Mouse (Mus musculus) hindbrain, embryonic 12.5 days (tissue): ENCODE results near the gene Pde2a. TPM values are rescaled to one million over a fixed set of nuclear protein-coding genes. Genes with fewer than 3 reads are reported as not detected.

ENCODE experiments used
- ATAC-seq: fragments of 200-750 bp; cut with Nextera tagmentation; 2 replicates; pipeline ENCODE4 v1.8.0; 2017; ENCODE audit warnings: moderate TSS enrichment; ENCODE audit not compliant: low FRiP score
- H3K27ac ChIP-seq: fragments of 300-500 bp; sonication (generic); 2 replicates; pipeline ENCODE4 v1.5.1; 2016; ENCODE audit warnings: mild to moderate bottlenecking
- H3K27me3 ChIP-seq: fragments of 300-500 bp; sonication (generic); 2 replicates; pipeline ENCODE4 v1.6.1; 2016; ENCODE audit warnings: mild to moderate bottlenecking
- H3K36me3 ChIP-seq: fragments of 300-500 bp; sonication (generic); 2 replicates; pipeline ENCODE4 v1.6.1; 2016; ENCODE audit warnings: mild to moderate bottlenecking
- H3K4me1 ChIP-seq: fragments of 300-500 bp; sonication (generic); 2 replicates; pipeline ENCODE4 v1.6.1; 2016
- H3K4me2 ChIP-seq: fragments of 300-500 bp; sonication (generic); replicated peaks from 2 replicates; pipeline ENCODE4 v1.6.1; 2016; ENCODE audit warnings: mild to moderate bottlenecking
- H3K4me3 ChIP-seq: fragments of 300-500 bp; sonication (generic); 2 replicates; pipeline ENCODE4 v1.5.1; 2016; ENCODE audit warnings: mild to moderate bottlenecking
- H3K9ac ChIP-seq: fragments of 300-500 bp; sonication (generic); 2 replicates; pipeline ENCODE4 v1.6.1; 2016; ENCODE audit warnings: mild to moderate bottlenecking, moderate library complexity
- H3K9me3 ChIP-seq: fragments of 300-500 bp; sonication (generic); replicated peaks from 2 replicates; pipeline ENCODE4 v1.6.1; 2016; ENCODE audit warnings: mild to moderate bottlenecking
- WGBS: fragments of 180-500 bp; shearing (Covaris S2); methylation state at CpG from one replicate; pipeline ENCODE4 v1.1.7; 2016; 5-methylcytosine and 5-hydroxymethylcytosine counted together
- polyA plus RNA-seq: library from polyadenylated mRNA; unstranded; fragments of >200 nt; fragmentation: Nextera tagmentation; extraction: Ambion mirVana; gene quantifications from 2 replicates; pipeline ENCODE4 v1.2.1, GENCODE M21; 2016

Pde2a gene
- polyA plus RNA-seq, 1 experiment from 2014 or later = 26.9 TPM

DNA sequence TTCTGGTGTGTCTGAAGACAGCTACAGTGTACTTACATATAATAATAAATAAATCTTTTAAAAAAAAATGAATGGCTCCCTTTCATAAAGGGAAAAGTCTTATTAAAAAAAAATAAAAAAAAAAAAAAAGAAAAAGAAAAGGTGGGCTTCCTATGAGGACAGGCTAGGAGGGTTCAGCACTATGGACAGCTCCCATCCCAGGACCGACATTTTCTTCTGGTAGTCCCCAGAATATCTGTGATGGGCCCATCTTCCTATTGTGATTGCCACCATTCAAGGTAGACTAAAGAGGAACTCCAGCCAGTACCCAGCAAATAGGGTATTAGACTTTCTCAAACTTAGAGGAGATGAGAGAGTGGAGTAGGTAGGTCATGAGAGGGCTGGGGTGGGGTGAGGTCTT lies 16.4 kb downstream of the Pde2a start:
- H3K9me3 ChIP-seq = no peaks in the 10 kb centered on the region
- peaks cover 6% of the 10 kb centered on the region; the same call in 1 of the 2 replicates for H3K4me1 ChIP-seq
- WGBS = 12% methylated on average over 1 of the region's 1 CpGs
- H3K4me2 ChIP-seq = no peak overlapping the region
- H3K36me3 ChIP-seq = no peaks in the 10 kb centered on the region
- ATAC-seq = no peak
- H3K27ac ChIP-seq = no peak overlapping the region
- no peak overlapping the region for H3K9ac ChIP-seq
- no peak overlapping the region for H3K4me3 ChIP-seq
- no peaks in the 10 kb centered on the region for H3K27me3 ChIP-seq

- Histone ChIP-seq H3K4me1 (peaks cover 10% of the 10 kb centered on the region; the same call in 1 of the 2 replicates), H3K9me3 (no peaks in the 10 kb centered on the region), H3K27ac (no peak overlapping the region), H3K27me3 (no peaks in the 10 kb centered on the region; the same call in 1 of the 2 replicates), H3K4me2 (no peak overlapping the region), H3K4me3 (no peak overlapping the region), H3K36me3 (no peaks in the 10 kb centered on the region), H3K9ac (no peak overlapping the region)
- 62% methylated on average over 10 of the region's 10 CpGs for WGBS
- no peak for ATAC-seq
Measured at GRCm38 (mm10) chr7:101443093-101443492, 21.6 kb downstream of the Pde2a start.

GRCm38 (mm10) chr7:101444211-101444610 lies 22.7 kb downstream of the Pde2a start:
- ATAC-seq = no peak
- WGBS = 82% methylated on average over 4 of the region's 4 CpGs
- H3K9ac ChIP-seq = no peak overlapping the region

DNA sequence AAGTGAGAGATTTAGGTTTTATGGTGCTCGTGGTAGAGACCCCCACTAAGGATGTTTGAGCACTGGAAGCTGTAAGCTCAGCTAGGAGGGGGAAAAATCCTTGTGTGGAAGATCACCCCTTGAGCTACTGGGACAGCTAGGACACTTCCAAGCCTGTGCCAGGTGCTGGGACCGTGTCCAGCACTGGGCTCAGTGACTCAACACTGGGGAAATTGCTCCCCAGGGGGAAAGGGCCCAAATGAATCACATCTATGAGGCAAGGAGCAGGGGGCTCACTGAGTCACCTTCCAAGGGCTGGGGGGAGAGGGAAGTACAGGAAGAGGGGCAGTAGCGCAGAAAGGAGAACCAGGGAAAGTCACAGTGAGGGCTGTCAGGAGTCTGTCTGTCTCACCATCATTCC lies 28.4 kb downstream of the Pde2a start:
- Histone ChIP-seq H3K4me1 (peaks cover 4% of the 10 kb centered on the region; the same call in 1 of the 2 replicates), H3K27me3 (peaks cover 34% of the 10 kb centered on the region), H3K4me3 (no peak overlapping the region), H3K36me3 (no peaks in the 10 kb centered on the region), H3K9ac (no peak overlapping the region), H3K27ac (no peak overlapping the region), H3K9me3 (no peaks in the 10 kb centered on the region), H3K4me2 (no peak overlapping the region)
- 50% methylated on average over 3 of the region's 3 CpGs for WGBS
- no peak for ATAC-seq

More at GRCm38 (mm10) chr7:101444211-101444610, 22.7 kb downstream of the Pde2a start:
- H3K36me3 ChIP-seq = no peaks in the 10 kb centered on the region
- H3K4me3 ChIP-seq = no peak overlapping the region
- no peak overlapping the region for H3K27ac ChIP-seq
- H3K9me3 ChIP-seq = no peaks in the 10 kb centered on the region
- H3K4me2 ChIP-seq = no peak overlapping the region
- peaks cover 10% of the 10 kb centered on the region; the same call in 1 of the 2 replicates for H3K4me1 ChIP-seq
- no peaks in the 10 kb centered on the region; the same call in 1 of the 2 replicates for H3K27me3 ChIP-seq

DNA sequence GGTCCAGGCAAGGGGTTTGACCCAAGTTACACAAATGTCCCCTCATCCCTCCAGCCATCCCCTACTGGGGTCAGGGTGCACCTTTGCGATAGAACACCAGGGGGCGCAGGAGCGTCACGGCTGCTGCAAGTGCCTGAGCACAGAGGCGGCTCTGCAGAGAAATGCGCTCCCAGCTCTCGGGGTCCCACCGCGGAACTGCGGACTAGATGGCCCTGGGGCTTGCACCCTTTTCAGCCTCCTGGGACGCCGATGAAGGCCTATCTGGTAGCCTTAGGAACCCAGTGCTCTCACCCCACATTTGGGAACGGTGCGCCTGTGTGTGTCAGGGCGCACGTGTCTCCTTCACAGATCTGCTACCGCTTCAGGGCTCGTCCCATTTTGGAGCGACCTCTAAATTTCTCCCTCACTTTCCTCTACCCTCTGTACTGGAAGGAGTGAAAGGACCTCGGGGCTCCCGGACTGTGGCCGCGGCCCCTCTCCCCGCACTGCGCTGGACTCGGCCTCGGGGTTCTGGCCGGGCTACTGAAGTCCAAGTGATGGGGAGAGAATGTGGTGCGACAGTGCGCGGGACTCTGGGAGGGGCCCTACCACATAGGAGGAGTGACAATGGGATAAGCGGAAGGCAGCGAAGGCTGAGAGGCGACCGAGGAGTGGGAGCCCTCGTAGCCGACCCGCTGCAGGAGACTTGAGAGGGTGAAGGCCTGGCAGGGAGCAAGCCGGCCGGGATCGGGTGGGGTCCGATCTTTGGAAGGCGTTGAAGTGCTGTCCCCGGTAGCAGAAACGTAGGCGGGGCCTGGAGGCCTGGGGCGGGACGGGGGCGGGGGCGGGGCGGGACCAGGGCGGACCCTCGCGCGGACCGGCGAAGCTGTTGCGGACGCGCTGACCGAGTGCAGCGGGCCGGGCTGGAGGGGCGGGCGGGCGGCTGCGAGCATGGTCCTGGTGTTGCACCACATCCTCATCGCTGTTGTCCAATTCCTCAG lies 29.2 kb downstream of the Pde2a start:
- peak; percentile 82 for ATAC-seq
- under 1% methylated on average over 65 of the region's 68 CpGs for WGBS
- Histone ChIP-seq H3K36me3 (no peaks in the 10 kb centered on the region), H3K4me2 (peak overlapping the region; percentile 99), H3K27ac (no peak overlapping the region), H3K4me1 (peaks cover 4% of the 10 kb centered on the region), H3K9me3 (no peaks in the 10 kb centered on the region), H3K9ac (peak overlapping the region; percentile 65), H3K4me3 (peak overlapping the region; percentile 50), H3K27me3 (peaks cover 34% of the 10 kb centered on the region)

DNA sequence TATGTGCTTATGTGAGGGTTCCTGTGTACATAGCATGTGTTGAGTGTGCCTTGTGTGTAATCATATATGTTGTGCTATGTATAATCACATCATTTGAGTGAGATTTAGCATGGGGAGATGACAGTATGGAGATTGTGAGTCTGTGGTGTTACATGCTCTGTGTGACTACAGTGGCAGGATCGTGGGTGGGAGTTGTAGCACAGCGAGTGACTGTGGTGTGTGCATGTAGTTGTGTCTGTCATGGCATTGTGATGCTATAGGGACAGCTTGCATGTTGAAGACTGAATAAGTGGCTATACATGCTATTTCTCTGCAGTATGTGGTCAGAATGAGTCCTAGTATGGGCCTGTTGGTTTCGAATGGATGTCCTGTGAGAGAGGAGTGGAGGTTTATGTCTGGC lies 31.2 kb downstream of the Pde2a start:
- no peak for ATAC-seq
- Histone ChIP-seq H3K9me3 (no peaks in the 10 kb centered on the region), H3K36me3 (no peaks in the 10 kb centered on the region), H3K4me1 (peaks cover 15% of the 10 kb centered on the region), H3K4me3 (no peak overlapping the region), H3K27me3 (peaks cover 39% of the 10 kb centered on the region), H3K9ac (no peak overlapping the region), H3K4me2 (0 out of 2 replicates have a peak overlapping the region, but pooled peaks have one; percentile 9), H3K27ac (no peak overlapping the region)
- 91% methylated on average over 3 of the region's 3 CpGs for WGBS

GRCm38 (mm10) chr7:101453296-101453695 lies 31.8 kb downstream of the Pde2a start:
- H3K4me1 ChIP-seq = peaks cover 15% of the 10 kb centered on the region
- no peak overlapping the region for H3K9ac ChIP-seq
- no peak overlapping the region for H3K4me3 ChIP-seq
- 94% methylated on average over 3 of the region's 3 CpGs for WGBS
- ATAC-seq = no peak
- H3K27ac ChIP-seq = no peak overlapping the region
- H3K27me3 ChIP-seq = peaks cover 39% of the 10 kb centered on the region
- H3K9me3 ChIP-seq = no peaks in the 10 kb centered on the region
- no peaks in the 10 kb centered on the region for H3K36me3 ChIP-seq
- H3K4me2 ChIP-seq = 0 out of 2 replicates have a peak overlapping the region, but pooled peaks have one; percentile 8

GRCm38 (mm10) chr7:101453725-101454124 lies 32.2 kb downstream of the Pde2a start:
- 13% methylated on average over 8 of the region's 8 CpGs for WGBS
- Histone ChIP-seq H3K4me3 (no peak overlapping the region), H3K9me3 (no peaks in the 10 kb centered on the region), H3K4me2 (no peak overlapping the region), H3K4me1 (peaks cover 15% of the 10 kb centered on the region), H3K9ac (no peak overlapping the region), H3K27me3 (peaks cover 39% of the 10 kb centered on the region), H3K27ac (no peak overlapping the region), H3K36me3 (no peaks in the 10 kb centered on the region)
- ATAC-seq = no peak

DNA sequence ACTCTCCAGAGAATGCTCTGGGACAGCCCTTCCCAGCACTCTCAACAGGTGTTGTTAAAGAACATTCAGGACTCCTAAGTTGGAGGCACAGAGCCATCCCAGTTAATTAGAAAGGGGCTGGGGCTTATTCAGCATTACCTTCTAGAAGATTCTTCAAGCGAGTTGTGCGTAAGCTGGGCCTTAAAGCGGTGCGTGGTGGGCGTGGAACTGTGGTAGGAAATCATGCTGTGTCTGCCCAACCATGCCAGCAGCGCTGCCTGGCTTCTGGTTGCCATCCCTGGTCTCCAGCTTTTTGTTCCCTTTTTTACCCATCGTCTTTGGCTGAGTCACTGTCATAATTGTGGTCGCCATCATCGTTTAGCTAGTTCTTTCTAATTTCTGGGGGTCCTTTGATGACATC lies 33.0 kb downstream of the Pde2a start:
- Histone ChIP-seq H3K36me3 (no peaks in the 10 kb centered on the region), H3K9ac (no peak overlapping the region), H3K4me1 (peaks cover 18% of the 10 kb centered on the region), H3K4me3 (no peak overlapping the region), H3K4me2 (no peak overlapping the region), H3K9me3 (no peaks in the 10 kb centered on the region), H3K27ac (no peak overlapping the region), H3K27me3 (peaks cover 39% of the 10 kb centered on the region)
- no peak for ATAC-seq
- WGBS = 89% methylated on average over 9 of the region's 9 CpGs

DNA sequence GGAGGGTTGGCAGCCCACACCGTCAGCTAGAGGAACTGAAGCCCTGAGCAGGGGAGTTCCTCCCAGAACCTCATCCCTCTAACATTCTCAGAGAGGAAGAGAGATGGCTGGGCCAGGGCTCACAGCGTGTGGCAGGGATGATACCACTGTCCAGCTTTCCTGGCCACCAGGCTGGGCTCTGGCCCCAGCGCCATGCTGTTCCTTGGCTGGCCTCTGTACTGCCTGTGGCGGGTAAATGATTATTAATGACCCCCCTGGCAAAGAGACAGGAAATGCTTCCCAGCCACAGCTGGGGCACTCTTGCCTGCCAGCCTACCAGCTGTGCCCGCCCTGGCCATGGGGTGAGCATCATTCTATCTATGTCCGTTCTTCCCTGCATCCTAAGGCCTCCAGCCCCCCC lies 33.6 kb downstream of the Pde2a start:
- no peak overlapping the region for H3K9ac ChIP-seq
- WGBS = 69% methylated on average over 6 of the region's 6 CpGs
- ATAC-seq = no peak
- H3K4me1 ChIP-seq = peaks cover 19% of the 10 kb centered on the region
- no peak overlapping the region for H3K4me2 ChIP-seq
- H3K36me3 ChIP-seq = no peaks in the 10 kb centered on the region
- H3K27me3 ChIP-seq = peaks cover 39% of the 10 kb centered on the region
- H3K27ac ChIP-seq = no peak overlapping the region
- no peak overlapping the region for H3K4me3 ChIP-seq
- no peaks in the 10 kb centered on the region for H3K9me3 ChIP-seq

- 78% methylated on average over 4 of the region's 4 CpGs for WGBS
- H3K27me3 ChIP-seq = peaks cover 37% of the 10 kb centered on the region
- no peaks in the 10 kb centered on the region for H3K9me3 ChIP-seq
- H3K4me1 ChIP-seq = peaks cover 22% of the 10 kb centered on the region
- no peak overlapping the region for H3K27ac ChIP-seq
- no peak overlapping the region for H3K9ac ChIP-seq
- no peak for ATAC-seq
- no peak overlapping the region for H3K4me2 ChIP-seq
- H3K4me3 ChIP-seq = no peak overlapping the region
- H3K36me3 ChIP-seq = no peaks in the 10 kb centered on the region
Measured at GRCm38 (mm10) chr7:101456318-101456717, 34.8 kb downstream of the Pde2a start.

GRCm38 (mm10) chr7:101456789-101457188 lies 35.3 kb downstream of the Pde2a start:
- H3K4me1 ChIP-seq = peaks cover 21% of the 10 kb centered on the region
- no peak overlapping the region for H3K4me2 ChIP-seq
- no peaks in the 10 kb centered on the region for H3K9me3 ChIP-seq
- WGBS = 31% methylated on average over 5 of the region's 5 CpGs
- no peak overlapping the region for H3K4me3 ChIP-seq
- H3K9ac ChIP-seq = no peak overlapping the region
- no peaks in the 10 kb centered on the region for H3K36me3 ChIP-seq
- peaks cover 32% of the 10 kb centered on the region for H3K27me3 ChIP-seq
- no peak overlapping the region for H3K27ac ChIP-seq
- ATAC-seq = no peak
